Mouse (Mus musculus): Measurements from ENCODE around the gene Zbed4.
"Not testable (repeated sequence)": the region's sequence is repeated elsewhere in the genome, so short reads cannot be mapped to it uniquely, and the experiment has no call there.

Zbed4 gene

GRCm38 (mm10) chr15:88751564-88752402 is at the start of gene Zbed4:
Gene Zbed4, plus strand, starts transcription at chr15:88751660.
- no peak for DNase-seq (ENCODE audit: extremely low read depth, low read depth, low spot score)

DNA sequence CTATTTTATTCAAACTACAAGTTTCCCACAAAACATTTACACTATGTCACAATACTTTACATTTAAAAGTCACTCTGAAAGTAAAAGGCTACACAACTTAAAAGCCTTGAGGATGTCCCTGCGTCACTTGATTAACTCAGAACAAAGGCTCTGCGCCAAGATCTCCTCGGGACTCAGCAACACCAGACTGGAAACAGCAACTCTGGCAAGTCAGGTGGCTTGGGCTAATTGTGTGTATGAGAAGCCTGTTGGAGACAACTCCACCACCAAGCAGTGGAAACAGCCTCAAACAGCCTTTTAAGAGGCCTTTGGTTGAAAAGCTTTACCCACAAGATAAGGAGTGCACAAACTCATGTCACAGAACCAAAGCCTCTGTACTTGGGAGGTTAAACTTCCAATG is 49.0 kb upstream of the Zbed4 start:
- DNase-seq (ENCODE audit: extremely low read depth, low read depth, low spot score), result no peak

DNA sequence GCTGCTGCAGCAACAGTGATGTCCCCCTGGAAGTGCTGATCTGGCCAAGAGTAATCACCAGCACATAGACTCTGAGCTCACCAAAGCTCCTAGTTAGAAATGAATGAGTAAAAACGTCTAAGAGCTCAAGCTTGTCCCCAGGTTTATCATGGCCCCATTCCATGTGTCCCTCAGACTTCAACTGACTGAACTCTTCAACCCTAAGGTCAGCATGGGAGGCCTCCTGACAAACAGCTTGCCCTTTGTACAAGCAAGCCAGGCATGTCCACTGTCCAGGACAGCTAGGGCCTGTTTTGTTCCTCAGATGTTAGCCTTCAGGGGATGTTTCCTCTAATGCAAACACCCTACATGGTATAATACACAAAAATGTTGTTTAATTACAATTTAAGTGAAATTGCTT is 47.2 kb upstream of the Zbed4 start:
- DNase-seq (ENCODE audit: extremely low read depth, low read depth, low spot score), result no peak

DNA sequence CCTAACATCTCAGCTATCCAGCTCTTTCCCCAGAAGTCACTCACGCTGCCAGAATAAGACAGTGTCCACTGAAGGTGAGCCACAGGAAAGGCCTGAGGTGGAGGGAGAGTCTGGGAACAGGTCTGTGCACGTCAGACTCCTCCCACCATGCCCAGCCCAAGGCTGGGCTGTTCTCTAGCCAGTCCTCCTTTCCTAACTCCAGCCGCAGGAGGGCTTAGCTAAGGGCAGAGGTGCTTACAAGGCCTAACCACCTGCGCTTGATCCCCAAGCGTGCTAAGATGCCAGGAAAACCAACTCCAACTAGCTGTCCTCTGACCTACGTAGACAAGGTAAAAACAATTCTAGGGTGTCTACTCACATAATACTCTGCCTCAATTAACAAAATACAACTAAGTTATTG is 45.1 kb upstream of the Zbed4 start:
- peak; percentile 56 for DNase-seq (ENCODE audit: extremely low read depth, low read depth, low spot score)

- DNase-seq (ENCODE audit: extremely low read depth, low read depth, low spot score), result not testable (repeated sequence)
Measured at GRCm38 (mm10) chr15:88706987-88707386, 44.5 kb upstream of the Zbed4 start.

- no peak for DNase-seq (ENCODE audit: extremely low read depth, low read depth, low spot score)
Measured at GRCm38 (mm10) chr15:88708204-88708603, 43.3 kb upstream of the Zbed4 start.

- peak; percentile 49 for DNase-seq (ENCODE audit: extremely low read depth, low read depth, low spot score)
Measured at GRCm38 (mm10) chr15:88708657-88709511, 42.6 kb upstream of the Zbed4 start.

GRCm38 (mm10) chr15:88709878-88710277 is 41.6 kb upstream of the Zbed4 start:
- no peak for DNase-seq (ENCODE audit: extremely low read depth, low read depth, low spot score)

DNA sequence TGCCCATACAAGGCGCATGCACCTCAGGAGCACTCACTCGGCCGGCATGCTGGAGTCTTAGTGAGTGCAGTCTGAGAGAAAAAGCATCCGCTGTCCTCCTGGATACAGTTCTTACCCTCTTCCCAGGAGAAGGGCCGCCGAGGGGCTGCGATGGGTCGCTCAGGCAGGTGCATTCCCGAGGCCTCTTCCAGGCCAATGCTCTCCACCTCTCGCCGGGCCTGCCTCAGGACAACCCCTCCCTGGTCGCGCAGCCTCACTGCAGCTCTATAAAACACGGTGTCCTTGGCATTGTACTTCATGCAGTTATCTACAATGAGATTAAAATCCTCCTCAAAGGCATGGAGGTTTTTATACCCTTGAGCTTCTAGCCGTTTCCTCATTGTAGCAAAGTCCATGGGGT is 39.0 kb upstream of the Zbed4 start:
- no peak for DNase-seq (ENCODE audit: extremely low read depth, low read depth, low spot score)

GRCm38 (mm10) chr15:88714021-88714589 is 37.4 kb upstream of the Zbed4 start:
- DNase-seq (ENCODE audit: extremely low read depth, low read depth, low spot score), result no peak

DNA sequence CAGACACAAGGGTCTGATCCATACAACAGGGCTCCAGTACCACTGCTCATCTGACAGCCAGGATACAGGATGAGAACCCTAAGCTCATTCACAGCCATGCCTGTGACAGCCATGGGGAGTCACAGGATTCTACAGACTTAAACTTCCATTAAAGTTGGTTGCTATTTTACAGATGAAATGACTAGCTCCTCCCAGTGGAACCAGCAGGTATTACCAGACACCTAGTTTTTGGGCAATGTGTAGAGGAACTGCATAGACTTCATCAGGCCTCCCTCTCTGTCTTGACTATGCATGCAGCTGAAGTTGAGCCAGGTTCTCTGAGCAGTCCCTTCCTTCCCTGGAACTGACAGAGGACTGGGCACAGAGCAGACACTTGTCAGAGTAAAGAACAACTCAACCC is 35.1 kb upstream of the Zbed4 start:
- no peak for DNase-seq (ENCODE audit: extremely low read depth, low read depth, low spot score)

DNA sequence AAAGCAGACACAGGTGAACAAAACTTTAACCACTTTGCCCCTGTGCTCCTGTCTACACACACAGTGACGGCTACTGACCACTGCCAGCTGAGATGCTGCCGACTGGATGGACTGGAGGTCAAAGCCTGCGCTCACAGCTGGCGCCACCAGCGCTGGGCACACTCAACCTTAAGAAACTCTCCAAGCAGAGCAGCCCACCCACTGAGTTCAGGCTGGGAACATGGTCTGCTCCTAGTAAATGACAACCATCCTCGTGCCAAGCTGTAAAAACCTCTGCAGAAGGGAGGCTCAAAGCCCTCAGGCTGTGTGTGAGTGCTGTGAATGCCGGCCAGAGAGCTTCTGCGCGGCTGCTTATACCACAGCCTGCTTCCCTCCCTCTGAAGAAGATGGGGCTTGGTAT is 34.2 kb upstream of the Zbed4 start:
- DNase-seq (ENCODE audit: extremely low read depth, low read depth, low spot score), result no peak

GRCm38 (mm10) chr15:88723205-88723604 is 28.3 kb upstream of the Zbed4 start:
- DNase-seq (ENCODE audit: extremely low read depth, low read depth, low spot score), result no peak

DNA sequence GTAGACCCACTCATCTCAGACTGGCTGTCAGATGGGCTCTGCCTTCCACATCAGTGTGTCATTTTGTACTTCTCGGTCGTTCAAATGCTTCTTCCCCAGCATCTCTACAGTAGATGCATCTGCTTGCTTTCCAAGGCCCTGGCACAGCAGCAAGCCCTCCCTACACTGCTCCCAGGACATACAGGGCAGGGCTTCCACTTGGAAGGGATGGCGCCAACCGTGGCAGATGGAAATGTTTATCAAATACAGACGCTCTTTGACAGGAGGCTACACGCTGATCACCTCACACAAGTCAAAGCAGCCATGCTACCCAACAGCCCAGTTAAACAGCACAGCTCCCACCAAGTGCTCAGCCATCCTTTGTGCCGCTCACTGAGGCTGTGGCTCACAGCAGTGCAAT is 27.1 kb upstream of the Zbed4 start:
- DNase-seq (ENCODE audit: extremely low read depth, low read depth, low spot score), result no peak

DNA sequence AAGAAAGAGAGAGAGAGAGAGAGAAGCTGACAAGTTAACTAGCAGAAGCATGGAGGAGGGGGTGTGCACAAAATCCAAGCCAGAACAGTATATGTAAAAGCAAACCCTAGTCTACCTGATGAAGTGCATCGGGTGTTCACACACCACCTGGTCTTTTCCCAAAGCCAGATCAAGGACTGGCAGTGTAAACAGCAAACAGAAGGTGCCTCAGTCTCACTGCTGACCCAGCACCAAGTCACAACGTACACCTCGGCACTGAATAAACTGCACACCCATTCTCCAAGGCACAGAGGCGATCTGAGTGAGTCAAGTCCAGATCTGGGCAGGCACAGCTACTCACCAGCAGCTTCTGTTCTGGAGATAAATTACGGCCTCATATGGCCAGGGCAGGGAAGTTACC is 26.4 kb upstream of the Zbed4 start:
- no peak for DNase-seq (ENCODE audit: extremely low read depth, low read depth, low spot score)

- DNase-seq (ENCODE audit: extremely low read depth, low read depth, low spot score), result peak; percentile 59
Measured at GRCm38 (mm10) chr15:88727204-88727603, 24.3 kb upstream of the Zbed4 start.

DNA sequence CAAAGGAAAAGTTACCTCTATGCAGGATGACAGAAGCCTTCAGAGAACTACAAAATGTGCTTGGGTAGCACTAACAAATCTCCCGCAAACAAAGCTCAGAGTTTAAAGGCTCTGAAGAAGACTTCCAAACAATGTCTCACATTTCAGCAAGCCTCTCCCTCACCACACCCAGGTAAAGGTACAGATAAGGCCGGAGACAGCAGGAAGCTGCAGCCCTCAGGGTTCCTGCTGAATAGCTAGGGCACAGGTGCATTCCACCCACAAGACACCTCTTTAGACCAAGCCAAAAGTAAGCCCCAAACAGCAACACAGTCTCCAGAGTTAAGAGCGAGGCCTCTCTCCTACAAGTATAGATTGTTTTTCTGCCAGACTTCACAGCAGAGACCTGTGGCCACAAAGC is 20.7 kb upstream of the Zbed4 start:
- no peak for DNase-seq (ENCODE audit: extremely low read depth, low read depth, low spot score)

DNA sequence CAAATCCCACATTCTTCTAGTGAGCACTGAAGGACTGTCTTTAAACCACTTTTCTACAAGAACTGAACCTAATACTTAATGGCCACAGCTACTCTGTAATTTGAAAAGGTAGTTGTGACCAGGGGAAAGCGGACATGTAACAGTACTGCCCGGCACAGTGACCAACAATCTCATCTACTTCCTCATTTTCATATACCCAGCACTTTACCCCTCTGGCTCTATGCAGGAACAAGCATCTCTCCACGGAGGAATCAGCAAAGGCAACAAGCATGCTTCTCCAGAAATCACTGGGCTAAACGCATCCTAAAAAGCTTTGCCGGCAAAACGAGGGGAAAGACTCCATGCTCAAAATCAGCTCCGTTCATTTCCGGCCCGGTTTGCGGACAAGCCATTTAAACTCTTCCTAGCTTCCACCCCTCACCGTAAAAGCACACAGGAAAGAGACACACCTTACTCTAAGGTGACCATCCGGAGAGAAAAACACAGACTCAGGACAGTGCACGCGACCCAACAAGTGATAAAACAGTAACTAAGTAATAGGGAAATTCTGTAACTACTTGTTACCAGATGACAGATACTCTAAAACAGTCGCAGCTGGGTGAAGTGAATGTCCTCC is 18.9 kb upstream of the Zbed4 start:
- DNase-seq (ENCODE audit: extremely low read depth, low read depth, low spot score), result no peak

DNA sequence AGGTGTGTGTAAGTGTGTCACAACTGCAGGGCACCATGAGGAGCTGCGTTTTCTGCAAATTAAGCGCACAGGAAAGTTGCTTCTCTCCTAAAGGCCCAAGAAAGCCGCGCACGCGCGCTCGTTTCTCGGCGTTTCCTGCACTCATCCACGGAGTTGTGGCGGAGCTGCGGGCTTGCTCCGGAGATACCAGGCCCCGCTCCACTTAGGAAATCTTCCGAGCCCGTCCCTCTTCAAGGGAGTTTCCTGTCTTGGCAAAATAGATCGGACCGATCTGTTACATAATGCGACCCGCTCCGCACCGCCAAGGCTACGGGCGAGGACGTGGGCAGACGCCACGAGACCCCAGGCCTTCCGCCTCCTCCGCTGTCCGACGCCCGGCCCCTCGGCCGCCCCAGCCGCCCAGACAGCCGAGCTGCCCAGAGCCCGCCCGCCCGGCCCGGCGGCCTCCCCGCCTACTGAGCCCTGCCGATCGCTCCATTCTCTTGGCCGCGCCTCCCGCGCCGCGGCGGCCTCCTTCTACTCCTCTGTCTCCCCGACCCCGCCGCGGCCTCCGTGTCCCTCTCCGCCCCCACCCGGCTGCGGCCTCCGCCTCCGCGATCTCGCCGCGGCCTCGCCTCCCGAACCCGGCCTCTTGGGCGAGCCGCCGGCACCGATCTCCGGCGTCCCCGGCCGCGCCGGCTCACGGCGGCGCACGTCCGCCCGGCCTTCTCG is 18.3 kb upstream of the Zbed4 start:
- no peak for DNase-seq (ENCODE audit: extremely low read depth, low read depth, low spot score)

GRCm38 (mm10) chr15:88733834-88734571 is 17.5 kb upstream of the Zbed4 start, which contains the start of gene Brd1:
Gene Brd1, minus strand, starts transcription at chr15:88734233.
- DNase-seq (ENCODE audit: extremely low read depth, low read depth, low spot score), result no peak

All from fat pad, adult 2 months (tissue).